Mouse (Mus musculus) ES-E14 (cell line): ENCODE data around the gene Zbtb45. TPM values are rescaled to one million over a fixed set of nuclear protein-coding genes. Genes with fewer than 3 reads are reported as not detected.

Source experiments
- DNase-seq: peaks from one replicate; pipeline ENCODE4 v3.0.0-alpha.2; 2013; ENCODE audit warnings: low read depth, low spot score
- H3K27ac ChIP-seq: 2 replicates; pipeline ENCODE4 v1.5.1; 2012; ENCODE audit warnings: low read depth, mild to moderate bottlenecking, low read length, moderate library complexity, mixed read lengths; ENCODE audit not compliant: poor library complexity, insufficient read depth, severe bottlenecking
- H3K36me3 ChIP-seq: 2 replicates; pipeline ENCODE4 v1.6.1; 2012; ENCODE audit warnings: mild to moderate bottlenecking, low read length, moderate library complexity, mixed read lengths; ENCODE audit not compliant: control insufficient read depth, poor library complexity, insufficient read depth, severe bottlenecking
- H3K4me1 ChIP-seq, 2 experiments: fragments of 150-350 bp in 1 of 2; sonication (generic) in 1 of 2; 2 replicates each; pipeline ENCODE4 v1.6.1; 2012; ENCODE audit warnings: low read length in 2 of 2, mild to moderate bottlenecking in 1 of 2, mixed read lengths in 1 of 2; ENCODE audit not compliant: control insufficient read depth in 2 of 2, insufficient read depth in 2 of 2, poor library complexity in 1 of 2
- H3K4me3 ChIP-seq, 2 experiments: fragments of 150-350 bp in 1 of 2; sonication (generic) in 1 of 2; 2 replicates each; pipeline ENCODE4 v1.5.1; 2012; ENCODE audit warnings: low read length in 2 of 2, low read depth in 1 of 2, mild to moderate bottlenecking in 1 of 2, mixed read lengths in 1 of 2; ENCODE audit not compliant: insufficient read depth in 1 of 2, poor library complexity in 1 of 2, severe bottlenecking in 1 of 2
- H3K9ac ChIP-seq: 2 replicates; pipeline ENCODE4 v1.6.1; 2012; ENCODE audit warnings: low read depth, mild to moderate bottlenecking, low read length, mixed read lengths; ENCODE audit not compliant: poor library complexity, insufficient read depth, severe bottlenecking
- H3K9me3 ChIP-seq: fragments of 150-350 bp; sonication (generic); 2 replicates; pipeline ENCODE4 v1.6.1; 2012; ENCODE audit warnings: low read depth, mild to moderate bottlenecking, low read length; ENCODE audit not compliant: control insufficient read depth, insufficient read depth
- CHD2 ChIP-seq: IDR thresholded peaks from 2 replicates; pipeline ENCODE4 v1.6.1; 2014; ENCODE audit warnings: mild to moderate bottlenecking, low read depth, low read length, inconsistent platforms
- HCFC1 ChIP-seq: IDR thresholded peaks from 2 replicates; pipeline ENCODE4 v1.6.1; 2012; ENCODE audit warnings: low read length, inconsistent platforms, borderline replicate concordance; ENCODE audit not compliant: insufficient read depth
- MAFK ChIP-seq: IDR thresholded peaks from 2 replicates; pipeline ENCODE4 v1.6.1; 2014; ENCODE audit warnings: mild to moderate bottlenecking, low read depth, low read length, inconsistent platforms; ENCODE audit not compliant: insufficient read depth
- ZC3H11A ChIP-seq: IDR thresholded peaks from 2 replicates; pipeline ENCODE4 v1.6.1; 2012; ENCODE audit warnings: low read depth, mild to moderate bottlenecking, inconsistent platforms, low read length, borderline replicate concordance
- ZNF384 ChIP-seq: IDR thresholded peaks from 2 replicates; pipeline ENCODE4 v1.6.1; 2012; ENCODE audit warnings: low read depth, low read length, inconsistent platforms
- in situ Hi-C, 2 experiments: fragments of 600-800 bp; cut with MboI; formaldehyde crosslinking; loops; one replicate each; pipeline ENCODE4 v1.15.1; 2025; ENCODE audit warnings: low sequenced_read_pairs in 2 of 2, inconsistent platforms in 1 of 2; ENCODE audit not compliant: unreplicated experiment in 2 of 2
- total RNA-seq: library from RNA; depleted of rRNA; stranded (reverse); fragments of 300-350 nt; gene quantifications from 2 replicates; pipeline ENCODE4 v1.2.3, GENCODE M21; 2012

The Zbtb45 gene
- total RNA-seq, 1 experiment: 26.7 TPM

DNA sequence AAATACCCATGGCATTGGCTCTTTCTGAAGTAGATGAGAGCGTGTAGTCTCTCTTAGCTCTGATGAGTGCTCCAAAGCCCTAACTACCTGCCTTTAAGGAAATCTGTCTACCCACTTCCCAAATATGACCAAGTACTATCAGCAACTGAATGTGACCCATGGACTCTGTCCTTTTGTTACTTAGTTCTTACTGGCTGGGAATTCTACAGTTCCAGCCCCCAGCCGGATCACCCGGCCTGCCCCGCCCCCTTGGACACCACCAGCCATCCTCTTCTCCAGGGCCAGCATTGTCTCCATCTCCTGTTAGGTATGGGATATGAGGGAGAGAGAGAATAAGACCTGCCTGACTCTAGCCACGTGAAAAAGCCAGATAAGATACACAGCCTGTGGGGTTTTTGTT, 11.8 kb downstream of the Zbtb45 start, which contains the start of gene Slc27a5:
Slc27a5 (minus strand) TSS at position 140 of the 400 bp plus-strand sequence.
- in situ Hi-C loops: no loop called here
- Histone ChIP-seq H3K9ac (no peak within 1 kb of the TSS), H3K9me3 (no peaks in the 10 kb centered on the region), H3K27ac (no peak within 1 kb of the TSS), H3K4me1 (no peaks in the 10 kb centered on the region), H3K4me3 (no peak within 1 kb of the TSS), H3K36me3 (no peaks in the 10 kb centered on the region)
- TF ChIP-seq CHD2: no peak
- TF ChIP-seq MAFK: no peak
- TF ChIP-seq ZNF384: no peak
- TF ChIP-seq ZC3H11A: no peak
- TF ChIP-seq HCFC1: no peak
- DNase-seq: no peak

DNA sequence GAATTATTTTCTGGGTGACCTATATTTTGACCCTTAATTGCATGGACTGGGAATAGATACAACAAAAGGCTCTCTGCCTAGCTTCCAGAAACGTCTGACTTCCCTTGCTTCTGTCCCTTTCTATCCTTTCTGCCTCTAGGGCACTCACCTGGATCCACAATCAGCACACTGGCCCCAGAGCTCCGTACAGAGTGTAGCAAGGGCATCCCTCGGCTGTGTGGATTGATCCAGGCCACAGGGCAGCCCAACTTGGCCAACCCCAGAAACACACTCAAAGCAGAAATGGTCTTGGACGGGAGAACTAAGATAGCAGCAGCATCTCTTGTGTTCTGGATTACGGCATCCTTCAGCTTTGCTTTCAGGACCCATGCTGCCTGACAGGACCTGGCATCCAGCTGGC, 12.6 kb downstream of the Zbtb45 start:
- H3K9me3 ChIP-seq: no peaks in the 10 kb centered on the region
- no peak overlapping the region for H3K9ac ChIP-seq
- H3K4me3 ChIP-seq: no peak overlapping the region
- no peaks in the 10 kb centered on the region for H3K36me3 ChIP-seq
- no peak overlapping the region for H3K27ac ChIP-seq
- no peaks in the 10 kb centered on the region for H3K4me1 ChIP-seq
- TF ChIP-seq ZNF384 (no peak), MAFK (no peak), HCFC1 (no peak), ZC3H11A (no peak), CHD2 (no peak)
- no peak for DNase-seq
- in situ Hi-C loops: no loop called here

DNA sequence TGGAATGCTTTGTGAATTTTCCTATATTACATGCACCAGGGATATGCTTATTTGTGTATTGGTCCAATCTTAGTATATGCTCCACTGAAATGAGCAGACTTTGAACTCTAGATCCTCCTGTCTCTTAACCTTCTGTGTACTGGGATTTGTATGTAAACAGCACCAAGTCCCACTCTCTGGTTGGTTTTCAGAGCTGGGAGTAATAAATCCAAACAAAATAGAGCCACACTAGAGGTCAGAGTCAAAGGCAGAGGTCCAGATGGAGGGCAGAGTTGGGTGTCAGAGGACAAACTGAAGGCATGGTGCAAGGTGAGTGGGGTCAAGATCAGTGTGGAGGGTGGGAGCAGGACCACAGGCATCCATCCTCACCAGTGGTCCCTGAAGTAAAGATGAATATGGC, 14.0 kb downstream of the Zbtb45 start:
- in situ Hi-C loops: no loop called here
- no peaks in the 10 kb centered on the region for H3K9me3 ChIP-seq
- DNase-seq: no peak
- H3K27ac ChIP-seq: no peak overlapping the region
- H3K9ac ChIP-seq: no peak overlapping the region
- H3K36me3 ChIP-seq: no peaks in the 10 kb centered on the region
- H3K4me1 ChIP-seq: no peaks in the 10 kb centered on the region
- TF ChIP-seq CHD2 (no peak), ZNF384 (no peak), MAFK (no peak)
- H3K4me3 ChIP-seq: no peak overlapping the region

DNA sequence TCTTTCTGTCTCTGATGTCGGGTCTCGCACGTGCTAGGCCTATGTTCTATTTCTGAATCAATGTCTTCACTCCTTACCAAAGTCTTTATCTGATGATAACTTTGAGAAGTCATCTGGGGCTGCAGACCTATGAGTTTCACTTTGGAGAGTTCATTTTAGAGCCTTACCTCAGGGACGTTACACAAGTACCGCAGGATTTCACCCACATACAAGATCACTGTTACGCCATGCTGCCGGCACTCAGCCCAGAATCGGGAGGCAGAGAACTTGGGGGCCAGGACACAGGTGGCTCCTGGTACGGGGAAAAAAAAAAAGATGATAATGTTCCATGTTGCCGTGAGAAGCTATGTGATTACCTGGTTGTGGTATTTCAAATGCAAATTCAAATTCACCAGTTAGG, 16.7 kb downstream of the Zbtb45 start:
- no peak for DNase-seq
- H3K4me1 ChIP-seq: peaks cover 0 to 2% of the 10 kb centered on the region in 2 experiments; a peak in 1 of 4 replicates
- in situ Hi-C loops: no loop called here
- no peak overlapping the region for H3K27ac ChIP-seq
- no peak overlapping the region for H3K9ac ChIP-seq
- no peaks in the 10 kb centered on the region for H3K36me3 ChIP-seq
- H3K4me3 ChIP-seq: no peak overlapping the region
- H3K9me3 ChIP-seq: no peaks in the 10 kb centered on the region
- no peak for TF ChIP-seq ZC3H11A
- TF ChIP-seq HCFC1: no peak
- TF ChIP-seq CHD2: no peak
- no peak for TF ChIP-seq ZNF384
- TF ChIP-seq MAFK: no peak

DNA sequence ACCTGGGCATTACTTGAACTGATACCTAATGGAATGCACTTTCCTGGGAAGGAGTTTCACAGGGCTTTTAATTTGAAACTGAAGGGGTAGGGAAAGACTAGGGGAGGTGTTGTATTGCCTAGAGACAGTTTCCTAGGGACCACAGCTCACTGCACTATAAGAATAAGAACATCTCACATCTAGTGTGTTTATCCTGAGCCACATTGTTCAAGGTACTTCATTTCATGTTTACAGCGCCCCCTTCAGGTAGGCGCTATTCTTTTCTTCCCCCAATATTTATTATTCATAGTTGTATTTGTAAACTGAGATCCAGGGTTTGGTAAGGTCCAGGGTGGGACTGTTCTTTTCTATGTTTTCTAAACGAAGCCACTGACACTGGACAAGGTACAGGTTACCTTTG, 17.6 kb downstream of the Zbtb45 start:
- no peak for DNase-seq
- in situ Hi-C loops: no loop called here
- H3K4me3 ChIP-seq: no peak overlapping the region
- H3K27ac ChIP-seq: no peak overlapping the region
- H3K9ac ChIP-seq: no peak overlapping the region
- H3K9me3 ChIP-seq: no peaks in the 10 kb centered on the region
- TF ChIP-seq ZC3H11A (peak; percentile 27; the same call in 1 of the 2 replicates), CHD2 (no peak), ZNF384 (no peak), HCFC1 (no peak), MAFK (no peak)
- no peaks in the 10 kb centered on the region for H3K36me3 ChIP-seq
- H3K4me1 ChIP-seq: peaks cover 0 to 2% of the 10 kb centered on the region in 2 experiments; a peak in 1 of 4 replicates
